Mouse (Mus musculus): ENCODE data around the gene Crybb2.

Gene Crybb2

GRCm38 (mm10) chr5:113090077-113090690, 20.3 kb upstream of the Crybb2 start:
- DNase-seq: no peak

GRCm38 (mm10) chr5:113087465-113087864, 17.5 kb upstream of the Crybb2 start:
- no peak for DNase-seq

GRCm38 (mm10) chr5:113086990-113087389, 17.1 kb upstream of the Crybb2 start:
- DNase-seq: no peak

GRCm38 (mm10) chr5:113086439-113086838, 16.5 kb upstream of the Crybb2 start:
- no peak for DNase-seq

- no peak for DNase-seq
Observed at GRCm38 (mm10) chr5:113085931-113086330, 16.0 kb upstream of the Crybb2 start.

GRCm38 (mm10) chr5:113084309-113084708, 14.4 kb upstream of the Crybb2 start:
- DNase-seq: peak; percentile 81

GRCm38 (mm10) chr5:113082356-113083168, 12.6 kb upstream of the Crybb2 start:
- peak; percentile 94 for DNase-seq

GRCm38 (mm10) chr5:113081439-113081838, 11.5 kb upstream of the Crybb2 start, which contains the start of gene Crybb3:
TSS of gene Crybb3 (minus strand) at chr5:113081584.
- peak; percentile 96 for DNase-seq

GRCm38 (mm10) chr5:113081020-113081419, 11.1 kb upstream of the Crybb2 start:
- DNase-seq: peak; percentile 92

GRCm38 (mm10) chr5:113079783-113080182, 9.9 kb upstream of the Crybb2 start:
- DNase-seq: peak; percentile 92

- no peak for DNase-seq
Observed at GRCm38 (mm10) chr5:113078686-113079085, 8.8 kb upstream of the Crybb2 start.

GRCm38 (mm10) chr5:113054308-113054707, 15.6 kb downstream of the Crybb2 start:
- peak; percentile 95 for DNase-seq

GRCm38 (mm10) chr5:113050581-113051185, 19.2 kb downstream of the Crybb2 start:
- no peak for DNase-seq

- no peak for DNase-seq
Observed at GRCm38 (mm10) chr5:113049876-113050275, 20.0 kb downstream of the Crybb2 start.

GRCm38 (mm10) chr5:113045511-113046273, 24.2 kb downstream of the Crybb2 start:
- DNase-seq: no peak

- DNase-seq: peak; percentile 94
Observed at GRCm38 (mm10) chr5:113043531-113043930, 26.4 kb downstream of the Crybb2 start.

- peak; percentile 96 for DNase-seq
Observed at GRCm38 (mm10) chr5:113041567-113042071, 28.3 kb downstream of the Crybb2 start.

GRCm38 (mm10) chr5:113040776-113041175, 29.1 kb downstream of the Crybb2 start:
- DNase-seq: peak; percentile 89

GRCm38 (mm10) chr5:113038601-113039000, 31.3 kb downstream of the Crybb2 start:
- DNase-seq: no peak

GRCm38 (mm10) chr5:113035094-113036047, 34.5 kb downstream of the Crybb2 start:
- no peak for DNase-seq

GRCm38 (mm10) chr5:113031201-113031754, 38.6 kb downstream of the Crybb2 start:
- no peak for DNase-seq

Data from heart, adult 11 months (tissue).